Mouse (Mus musculus): Measurements from ENCODE around the gene Trappc6a. TPM values are rescaled to one million over a fixed set of nuclear protein-coding genes. Genes with fewer than 3 reads are reported as not detected.

Gene Trappc6a
- polyA plus RNA-seq, 1 experiment from 2014 or later, result 31.7 TPM

DNA sequence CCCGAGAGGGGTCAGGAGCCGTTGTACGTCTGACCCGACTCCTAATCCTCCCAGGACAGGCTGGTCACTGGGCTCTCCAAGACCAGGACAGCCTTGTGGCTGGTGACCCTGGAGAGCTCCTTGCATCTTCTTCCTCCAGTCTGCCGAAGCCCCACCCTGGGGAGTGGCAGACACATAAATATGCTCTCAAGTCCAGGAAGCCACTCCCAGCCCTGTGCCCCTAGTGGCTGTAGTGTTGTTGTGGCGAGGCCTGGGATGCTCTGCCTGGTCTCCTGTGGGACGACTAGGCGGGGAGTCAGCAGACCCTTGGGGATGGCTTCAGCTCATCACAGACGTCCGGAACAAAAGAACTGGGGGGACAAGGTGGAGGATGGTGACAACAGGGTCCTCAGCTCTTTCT lies 22.9 kb downstream of the Trappc6a start:
- Histone ChIP-seq H3K4me1 (ENCODE audit: control insufficient read depth, insufficient read depth, low read length) (no peaks in the 10 kb centered on the region), H3K27ac (ENCODE audit: low read depth, low read length) (no peak overlapping the region), H3K9me3 (ENCODE audit: control insufficient read depth, low read length) (no peaks in the 10 kb centered on the region), H3K4me3 (ENCODE audit: low read depth, low read length) (no peak overlapping the region), H3K9ac (replicated peaks; ENCODE audit: low read depth, low read length) (no peak overlapping the region), H3K4me2 (ENCODE audit: low read depth, low read length) (no peak overlapping the region), H3K27me3 (ENCODE audit: control insufficient read depth, insufficient read depth, low read length) (no peaks in the 10 kb centered on the region), H3K36me3 (ENCODE audit: control insufficient read depth, insufficient read depth, low read length) (peaks cover 39% of the 10 kb centered on the region)
- 68% methylated on average over 10 of the region's 10 CpGs for WGBS
- ATAC-seq (ENCODE audit: low read depth), result no peak

GRCm38 (mm10) chr7:19532240-19532639 lies 24.0 kb downstream of the Trappc6a start:
- H3K4me2 ChIP-seq (ENCODE audit: low read depth, low read length), result no peak overlapping the region
- no peaks in the 10 kb centered on the region for H3K9me3 ChIP-seq (ENCODE audit: control insufficient read depth, low read length)
- no peak overlapping the region for H3K9ac ChIP-seq (replicated peaks; ENCODE audit: low read depth, low read length)
- H3K36me3 ChIP-seq (ENCODE audit: control insufficient read depth, insufficient read depth, low read length), result peaks cover 39% of the 10 kb centered on the region
- ATAC-seq (ENCODE audit: low read depth), result no peak
- H3K4me3 ChIP-seq (ENCODE audit: low read depth, low read length), result no peak overlapping the region
- H3K27me3 ChIP-seq (ENCODE audit: control insufficient read depth, insufficient read depth, low read length), result no peaks in the 10 kb centered on the region
- 87% methylated on average over 14 of the region's 14 CpGs for WGBS
- H3K27ac ChIP-seq (ENCODE audit: low read depth, low read length), result no peak overlapping the region
- no peaks in the 10 kb centered on the region; the same call in 1 of the 2 replicates for H3K4me1 ChIP-seq (ENCODE audit: control insufficient read depth, insufficient read depth, low read length)

GRCm38 (mm10) chr7:19534676-19535075 lies 26.5 kb downstream of the Trappc6a start:
- WGBS, result 88% methylated on average over 10 of the region's 10 CpGs
- Histone ChIP-seq H3K4me1 (ENCODE audit: control insufficient read depth, insufficient read depth, low read length) (no peaks in the 10 kb centered on the region; the same call in 1 of the 2 replicates), H3K36me3 (ENCODE audit: control insufficient read depth, insufficient read depth, low read length) (peaks cover 34% of the 10 kb centered on the region)

DNA sequence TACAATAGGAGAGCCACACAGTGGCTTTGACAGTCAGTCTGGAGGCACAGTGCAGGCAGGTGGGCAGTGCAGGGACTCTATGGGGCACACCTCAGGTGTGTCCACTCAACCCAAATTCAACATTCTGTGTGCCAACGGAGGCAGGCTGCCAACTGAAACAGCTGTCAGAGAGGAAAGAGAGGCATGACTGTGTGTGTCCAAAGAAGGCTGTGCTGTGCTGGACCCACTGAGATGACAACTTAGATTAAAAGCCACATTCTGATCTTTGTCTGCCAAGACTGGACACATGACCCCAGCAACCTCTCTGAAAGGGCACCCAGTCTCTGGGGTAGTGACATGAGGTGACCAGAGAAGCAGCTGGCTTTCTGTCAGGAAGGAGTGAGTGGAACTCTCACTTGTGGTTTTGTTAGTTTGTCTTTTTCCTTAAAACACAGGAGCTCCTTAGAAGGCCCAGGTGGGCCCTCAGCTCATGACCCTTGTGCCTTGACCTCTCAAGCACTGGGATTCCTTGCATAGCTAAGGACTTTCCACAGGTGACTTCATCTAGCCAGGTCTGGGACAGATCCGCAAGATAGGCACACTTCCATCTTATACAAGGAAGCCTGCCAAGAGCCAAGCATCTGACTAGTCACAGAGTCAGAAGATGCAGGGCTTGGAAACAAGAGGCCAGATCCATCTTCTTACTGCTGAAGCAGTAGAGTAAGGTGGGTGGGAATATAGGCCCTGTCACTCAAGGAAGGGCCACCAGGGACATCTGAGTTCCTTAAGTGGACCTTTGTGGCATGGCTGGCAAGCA lies 32.8 kb downstream of the Trappc6a start:
- 91% methylated on average over 2 of the region's 2 CpGs for WGBS
- no peak overlapping the region for H3K9ac ChIP-seq (replicated peaks; ENCODE audit: low read depth, low read length)
- no peak for ATAC-seq (ENCODE audit: low read depth)
- no peak overlapping the region for H3K4me2 ChIP-seq (ENCODE audit: low read depth, low read length)
- no peak overlapping the region for H3K4me3 ChIP-seq (ENCODE audit: low read depth, low read length)
- H3K27ac ChIP-seq (ENCODE audit: low read depth, low read length), result no peak overlapping the region
- H3K9me3 ChIP-seq (ENCODE audit: control insufficient read depth, low read length), result no peaks in the 10 kb centered on the region
- H3K36me3 ChIP-seq (ENCODE audit: control insufficient read depth, insufficient read depth, low read length), result no peaks in the 10 kb centered on the region
- H3K27me3 ChIP-seq (ENCODE audit: control insufficient read depth, insufficient read depth, low read length), result no peaks in the 10 kb centered on the region
- H3K4me1 ChIP-seq (ENCODE audit: control insufficient read depth, insufficient read depth, low read length), result peaks cover 16% of the 10 kb centered on the region

More at GRCm38 (mm10) chr7:19534676-19535075, 26.5 kb downstream of the Trappc6a start:
- ATAC-seq (ENCODE audit: low read depth), result no peak
- Histone ChIP-seq H3K4me3 (ENCODE audit: low read depth, low read length) (no peak overlapping the region), H3K9ac (replicated peaks; ENCODE audit: low read depth, low read length) (no peak overlapping the region), H3K27me3 (ENCODE audit: control insufficient read depth, insufficient read depth, low read length) (no peaks in the 10 kb centered on the region), H3K9me3 (ENCODE audit: control insufficient read depth, low read length) (no peaks in the 10 kb centered on the region), H3K27ac (ENCODE audit: low read depth, low read length) (no peak overlapping the region), H3K4me2 (ENCODE audit: low read depth, low read length) (no peak overlapping the region)

DNA sequence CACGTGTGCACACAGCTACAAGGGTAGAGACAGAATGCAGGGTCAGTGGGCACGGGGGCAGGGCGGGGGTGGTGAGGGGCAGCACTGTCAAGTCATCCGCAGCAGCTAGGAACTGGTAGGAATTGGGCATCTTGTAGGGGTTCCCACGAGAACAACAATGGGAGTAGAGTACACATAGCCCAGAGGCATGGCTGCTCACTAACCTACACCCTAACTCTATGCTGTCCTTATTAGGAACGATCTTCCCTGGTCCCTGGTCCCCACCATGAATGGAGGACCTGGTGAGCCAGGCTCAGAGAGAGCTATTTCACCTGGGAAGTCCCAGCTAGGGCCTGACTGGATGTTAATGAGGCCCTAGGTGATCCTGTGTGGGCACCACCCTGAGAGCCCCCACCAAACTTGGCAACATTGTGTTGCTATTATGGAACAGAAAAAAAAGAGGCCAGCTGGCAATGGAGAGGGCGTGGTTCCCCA lies 33.5 kb downstream of the Trappc6a start:
- no peaks in the 10 kb centered on the region for H3K27me3 ChIP-seq (ENCODE audit: control insufficient read depth, insufficient read depth, low read length)
- WGBS, result 66% methylated on average over 7 of the region's 7 CpGs
- H3K9me3 ChIP-seq (ENCODE audit: control insufficient read depth, low read length), result no peaks in the 10 kb centered on the region
- H3K4me3 ChIP-seq (ENCODE audit: low read depth, low read length), result no peak overlapping the region
- H3K4me2 ChIP-seq (ENCODE audit: low read depth, low read length), result no peak overlapping the region
- H3K9ac ChIP-seq (replicated peaks; ENCODE audit: low read depth, low read length), result no peak overlapping the region
- no peaks in the 10 kb centered on the region for H3K36me3 ChIP-seq (ENCODE audit: control insufficient read depth, insufficient read depth, low read length)
- H3K4me1 ChIP-seq (ENCODE audit: control insufficient read depth, insufficient read depth, low read length), result peaks cover 18% of the 10 kb centered on the region
- H3K27ac ChIP-seq (ENCODE audit: low read depth, low read length), result no peak overlapping the region
- ATAC-seq (ENCODE audit: low read depth), result peak; percentile 31; the same call in 1 of the 2 replicates

DNA sequence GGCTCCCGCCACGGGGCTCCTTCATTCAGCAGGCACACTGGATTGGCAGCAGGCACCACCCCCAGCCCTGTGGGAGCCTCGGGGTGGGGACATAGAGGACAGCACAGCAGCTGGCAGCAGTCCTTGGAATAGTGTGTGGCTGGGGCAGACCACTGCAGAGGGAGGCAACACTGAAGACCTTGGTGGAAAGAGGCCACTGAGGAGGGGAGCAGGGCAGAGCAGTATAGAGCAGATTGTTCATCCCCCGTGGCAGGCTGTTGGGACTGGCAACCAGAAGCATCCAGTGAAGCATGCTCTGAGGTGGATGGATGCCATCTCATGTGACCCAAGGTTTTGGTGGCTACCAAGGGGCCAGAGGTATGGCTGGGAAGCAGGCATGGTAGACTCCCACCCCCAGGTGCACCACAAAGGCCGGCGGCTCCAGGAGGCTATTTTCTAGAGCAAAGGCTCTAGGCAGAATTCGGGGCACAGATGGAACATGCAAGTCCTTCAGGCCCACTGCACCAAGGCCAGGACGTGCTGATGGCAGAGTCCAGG lies 34.0 kb downstream of the Trappc6a start:
- Histone ChIP-seq H3K27ac (ENCODE audit: low read depth, low read length) (no peak overlapping the region), H3K9ac (replicated peaks; ENCODE audit: low read depth, low read length) (no peak overlapping the region), H3K4me3 (ENCODE audit: low read depth, low read length) (no peak overlapping the region)

GRCm38 (mm10) chr7:19543584-19543983 lies 35.4 kb downstream of the Trappc6a start:
- WGBS, result 62% methylated on average over 6 of the region's 6 CpGs

More for the DNA sequence above, 34.0 kb downstream of the Trappc6a start:
- no peaks in the 10 kb centered on the region for H3K36me3 ChIP-seq (ENCODE audit: control insufficient read depth, insufficient read depth, low read length)
- peaks cover 18% of the 10 kb centered on the region for H3K4me1 ChIP-seq (ENCODE audit: control insufficient read depth, insufficient read depth, low read length)
- no peak overlapping the region for H3K4me2 ChIP-seq (ENCODE audit: low read depth, low read length)
- ATAC-seq (ENCODE audit: low read depth), result peak; percentile 79
- no peaks in the 10 kb centered on the region for H3K27me3 ChIP-seq (ENCODE audit: control insufficient read depth, insufficient read depth, low read length)
- WGBS, result 56% methylated on average over 8 of the region's 8 CpGs
- no peaks in the 10 kb centered on the region for H3K9me3 ChIP-seq (ENCODE audit: control insufficient read depth, low read length)

GRCm38 (mm10) chr7:19546007-19546406 lies 37.8 kb downstream of the Trappc6a start:
- Histone ChIP-seq H3K36me3 (ENCODE audit: control insufficient read depth, insufficient read depth, low read length) (no peaks in the 10 kb centered on the region), H3K4me1 (ENCODE audit: control insufficient read depth, insufficient read depth, low read length) (peaks cover 18% of the 10 kb centered on the region), H3K9me3 (ENCODE audit: control insufficient read depth, low read length) (no peaks in the 10 kb centered on the region), H3K27ac (ENCODE audit: low read depth, low read length) (no peak overlapping the region), H3K27me3 (ENCODE audit: control insufficient read depth, insufficient read depth, low read length) (no peaks in the 10 kb centered on the region), H3K4me2 (ENCODE audit: low read depth, low read length) (no peak overlapping the region), H3K9ac (replicated peaks; ENCODE audit: low read depth, low read length) (no peak overlapping the region), H3K4me3 (ENCODE audit: low read depth, low read length) (no peak overlapping the region)
- ATAC-seq (ENCODE audit: low read depth), result no peak
- 71% methylated on average over 3 of the region's 3 CpGs for WGBS

More at GRCm38 (mm10) chr7:19543584-19543983, 35.4 kb downstream of the Trappc6a start:
- Histone ChIP-seq H3K4me2 (ENCODE audit: low read depth, low read length) (no peak overlapping the region), H3K9ac (replicated peaks; ENCODE audit: low read depth, low read length) (no peak overlapping the region), H3K27ac (ENCODE audit: low read depth, low read length) (no peak overlapping the region), H3K4me3 (ENCODE audit: low read depth, low read length) (no peak overlapping the region), H3K27me3 (ENCODE audit: control insufficient read depth, insufficient read depth, low read length) (no peaks in the 10 kb centered on the region), H3K9me3 (ENCODE audit: control insufficient read depth, low read length) (no peaks in the 10 kb centered on the region), H3K36me3 (ENCODE audit: control insufficient read depth, insufficient read depth, low read length) (no peaks in the 10 kb centered on the region), H3K4me1 (ENCODE audit: control insufficient read depth, insufficient read depth, low read length) (peaks cover 18% of the 10 kb centered on the region)
- ATAC-seq (ENCODE audit: low read depth), result no peak

DNA sequence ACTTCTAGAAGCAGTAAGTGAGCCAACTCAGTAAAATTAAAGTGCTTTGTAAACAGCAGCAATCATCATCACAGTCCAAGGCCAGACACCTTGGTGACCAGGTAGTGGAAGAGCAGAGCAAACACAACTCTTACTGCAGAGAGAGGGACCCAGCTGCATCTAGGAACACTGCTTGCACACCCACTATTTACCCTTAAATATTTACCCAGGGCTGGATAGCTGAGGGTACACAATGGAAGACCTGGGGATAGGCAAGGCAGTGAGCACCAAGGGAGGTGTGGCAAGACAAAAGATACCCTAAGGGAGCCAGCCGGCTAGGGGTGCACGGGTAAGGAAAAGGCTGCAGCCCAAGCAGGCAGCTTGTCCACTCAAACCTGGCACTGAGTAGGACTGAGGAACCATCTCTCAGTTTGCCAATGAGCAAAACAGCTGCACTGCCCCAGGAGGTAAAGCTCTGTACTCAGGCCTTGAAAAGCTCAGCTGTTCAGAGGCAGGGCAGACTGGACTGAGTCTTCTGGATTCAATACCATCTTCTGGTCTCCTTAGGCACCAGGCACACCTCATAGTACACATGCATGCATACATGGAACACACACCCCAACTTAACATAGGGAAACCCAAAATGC lies 39.3 kb downstream of the Trappc6a start:
- no peak for ATAC-seq (ENCODE audit: low read depth)
- no peak overlapping the region for H3K27ac ChIP-seq (ENCODE audit: low read depth, low read length)
- peaks cover 4% of the 10 kb centered on the region for H3K4me1 ChIP-seq (ENCODE audit: control insufficient read depth, insufficient read depth, low read length)
- no peaks in the 10 kb centered on the region for H3K36me3 ChIP-seq (ENCODE audit: control insufficient read depth, insufficient read depth, low read length)
- H3K4me2 ChIP-seq (ENCODE audit: low read depth, low read length), result no peak overlapping the region
- no peak overlapping the region for H3K9ac ChIP-seq (replicated peaks; ENCODE audit: low read depth, low read length)
- no peak overlapping the region for H3K4me3 ChIP-seq (ENCODE audit: low read depth, low read length)
- H3K27me3 ChIP-seq (ENCODE audit: control insufficient read depth, insufficient read depth, low read length), result no peaks in the 10 kb centered on the region
- H3K9me3 ChIP-seq (ENCODE audit: control insufficient read depth, low read length), result no peaks in the 10 kb centered on the region
- WGBS, result 86% methylated on average over 2 of the region's 2 CpGs

All from neural tube, embryonic 14.5 days (tissue).